Mouse (Mus musculus): ENCODE measurements around the gene Gm9833. TPM values are rescaled to one million over a fixed set of nuclear protein-coding genes. Genes with fewer than 3 reads are reported as not detected.

The Gm9833 gene
- polyA plus RNA-seq, 1 experiment from 2014 or later = 7.7 TPM

DNA sequence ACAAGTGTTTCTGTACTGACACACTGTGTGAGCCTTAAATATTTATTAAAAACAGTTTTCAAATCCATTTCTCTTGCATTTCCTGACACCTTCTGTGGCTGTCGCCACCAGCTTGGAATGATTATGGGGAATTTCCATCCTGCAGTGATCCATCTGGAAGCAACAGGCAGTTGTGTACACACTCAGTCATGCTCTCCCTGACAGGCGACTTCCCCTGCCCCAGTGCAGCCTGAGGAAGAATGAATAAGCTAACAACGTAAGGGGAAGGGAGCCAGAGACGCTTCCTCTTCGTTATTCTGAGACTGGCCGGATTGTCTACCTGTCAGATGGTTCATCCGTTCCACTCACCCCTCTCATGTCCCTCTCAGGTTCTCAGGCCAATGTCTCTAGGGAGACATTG lies 4.6 kb downstream of the Gm9833 start:
- Histone ChIP-seq H3K4me1 (no peaks in the 10 kb centered on the region), H3K27ac (no peak overlapping the region), H3K4me2 (no peak overlapping the region), H3K36me3 (ENCODE audit: poor library complexity, severe bottlenecking) (no peaks in the 10 kb centered on the region), H3K9me3 (replicated peaks) (no peaks in the 10 kb centered on the region), H3K27me3 (no peaks in the 10 kb centered on the region), H3K4me3 (no peak overlapping the region), H3K9ac (no peak overlapping the region)
- no peak; the same call in 1 of the 2 replicates for ATAC-seq
- 61% methylated on average over 7 of the region's 7 CpGs for WGBS

DNA sequence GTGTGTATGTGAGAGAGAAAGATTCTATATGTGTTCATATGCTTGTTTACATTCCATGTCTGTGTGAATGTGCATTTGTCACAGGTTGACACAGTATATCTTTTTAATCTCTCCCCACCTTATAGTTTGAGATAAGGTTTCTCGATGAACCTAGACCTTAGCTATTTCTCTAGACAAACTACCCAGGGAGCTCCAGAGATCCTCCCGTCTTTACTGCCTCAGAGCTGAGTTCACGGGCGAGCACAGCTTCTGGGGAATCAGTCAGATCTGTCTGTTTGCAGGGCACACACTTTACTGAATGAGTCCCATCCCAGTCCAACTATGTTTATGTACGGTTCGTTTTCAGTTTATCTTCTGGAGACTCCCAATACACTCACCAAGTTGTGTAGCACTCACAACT lies 5.0 kb downstream of the Gm9833 start:
- Histone ChIP-seq H3K9me3 (replicated peaks) (no peaks in the 10 kb centered on the region), H3K9ac (no peak overlapping the region), H3K4me2 (no peak overlapping the region), H3K27me3 (no peaks in the 10 kb centered on the region), H3K4me1 (no peaks in the 10 kb centered on the region), H3K36me3 (ENCODE audit: poor library complexity, severe bottlenecking) (no peaks in the 10 kb centered on the region), H3K4me3 (no peak overlapping the region), H3K27ac (no peak overlapping the region)
- 90% methylated on average over 6 of the region's 6 CpGs for WGBS
- ATAC-seq = no peak

DNA sequence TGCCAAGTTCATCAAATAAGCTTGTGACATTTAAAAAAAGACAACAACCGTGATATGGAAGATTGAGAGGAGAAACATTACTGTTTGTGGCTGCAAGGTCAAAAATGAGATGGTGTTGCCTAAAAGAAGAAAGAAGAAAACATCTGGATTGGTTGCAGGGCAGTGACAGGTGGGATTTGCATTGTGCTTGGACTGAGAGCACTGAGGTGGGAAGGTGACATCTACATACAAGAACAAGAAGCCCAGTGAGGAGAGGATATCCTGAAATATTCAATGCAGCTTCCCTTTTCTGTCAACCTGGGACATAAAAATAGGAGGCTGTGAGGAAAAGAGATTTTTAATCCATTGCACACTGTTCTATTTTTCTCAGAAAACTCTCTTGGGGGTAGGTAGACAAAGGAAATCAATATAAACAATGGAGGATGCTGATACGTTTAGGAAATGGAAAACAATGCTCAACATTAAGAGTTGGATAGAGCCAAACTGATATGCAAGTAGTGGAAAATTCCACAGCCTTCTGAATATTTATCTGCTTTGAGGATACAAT lies 7.2 kb downstream of the Gm9833 start:
- no peaks in the 10 kb centered on the region for H3K4me1 ChIP-seq
- ATAC-seq = no peak
- H3K4me3 ChIP-seq = no peak overlapping the region
- H3K9me3 ChIP-seq (replicated peaks) = no peaks in the 10 kb centered on the region
- 91% methylated on average over 2 of the region's 2 CpGs for WGBS
- no peak overlapping the region for H3K9ac ChIP-seq
- H3K4me2 ChIP-seq = no peak overlapping the region
- H3K36me3 ChIP-seq (ENCODE audit: poor library complexity, severe bottlenecking) = no peaks in the 10 kb centered on the region
- no peaks in the 10 kb centered on the region for H3K27me3 ChIP-seq
- H3K27ac ChIP-seq = no peak overlapping the region

DNA sequence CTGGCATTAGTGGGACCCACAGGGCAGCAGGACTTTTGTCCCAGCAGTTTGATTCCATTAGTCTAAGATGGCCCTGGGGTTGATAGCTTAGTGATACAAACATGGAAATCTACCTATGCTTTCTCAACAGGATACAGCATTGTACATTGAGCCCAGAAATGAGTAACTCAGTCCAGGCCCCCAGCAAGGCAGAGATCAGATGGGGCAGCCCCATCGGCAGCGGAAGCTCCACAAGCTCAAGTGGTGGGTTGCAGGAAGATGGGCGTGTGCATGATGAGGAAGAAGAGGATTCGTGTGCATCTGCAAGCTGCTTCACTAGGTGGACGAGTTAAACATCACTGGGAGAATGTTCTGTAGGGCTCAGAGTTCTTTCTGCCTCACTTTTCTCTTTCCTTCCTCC lies 11.8 kb downstream of the Gm9833 start:
- Histone ChIP-seq H3K9me3 (replicated peaks) (no peaks in the 10 kb centered on the region), H3K4me1 (no peaks in the 10 kb centered on the region), H3K36me3 (ENCODE audit: poor library complexity, severe bottlenecking) (no peaks in the 10 kb centered on the region), H3K4me3 (no peak overlapping the region), H3K9ac (no peak overlapping the region), H3K4me2 (no peak overlapping the region), H3K27me3 (no peaks in the 10 kb centered on the region), H3K27ac (no peak overlapping the region)
- no peak for ATAC-seq
- 91% methylated on average over 5 of the region's 5 CpGs for WGBS

- H3K27me3 ChIP-seq = no peaks in the 10 kb centered on the region
- no peaks in the 10 kb centered on the region for H3K36me3 ChIP-seq (ENCODE audit: poor library complexity, severe bottlenecking)
- H3K27ac ChIP-seq = no peak overlapping the region
- H3K9ac ChIP-seq = no peak overlapping the region
- H3K4me1 ChIP-seq = no peaks in the 10 kb centered on the region
- no peak overlapping the region for H3K4me3 ChIP-seq
- 84% methylated on average over 2 of the region's 2 CpGs for WGBS
- no peak overlapping the region for H3K4me2 ChIP-seq
- no peak for ATAC-seq
- H3K9me3 ChIP-seq (replicated peaks) = no peaks in the 10 kb centered on the region
Observed at GRCm38 (mm10) chr3:10111570-10111969, 23.7 kb downstream of the Gm9833 start.

DNA sequence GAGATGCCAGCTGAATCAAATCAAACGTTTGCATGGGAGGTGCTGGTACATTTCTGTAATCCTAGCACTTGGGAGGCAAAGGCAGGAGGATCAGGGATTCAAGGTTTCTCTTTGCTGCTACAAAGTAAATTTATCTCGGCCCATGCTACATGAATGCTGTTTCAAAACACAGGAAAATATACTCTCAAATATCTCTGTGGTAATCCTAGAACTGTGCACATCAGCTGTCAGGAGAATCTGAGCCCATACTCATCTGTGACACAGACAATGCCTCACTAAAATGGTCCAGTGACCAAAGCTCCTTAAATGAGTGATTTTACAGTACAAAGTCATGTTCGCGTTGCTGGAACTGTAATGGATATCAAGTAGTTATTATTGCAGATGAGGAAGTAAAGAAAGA lies 24.3 kb downstream of the Gm9833 start:
- Histone ChIP-seq H3K4me3 (no peak overlapping the region), H3K4me2 (no peak overlapping the region), H3K27ac (no peak overlapping the region), H3K9me3 (replicated peaks) (no peaks in the 10 kb centered on the region), H3K27me3 (no peaks in the 10 kb centered on the region), H3K36me3 (ENCODE audit: poor library complexity, severe bottlenecking) (no peaks in the 10 kb centered on the region), H3K4me1 (no peaks in the 10 kb centered on the region), H3K9ac (no peak overlapping the region)
- no peak for ATAC-seq
- WGBS = 82% methylated on average over 4 of the region's 4 CpGs

DNA sequence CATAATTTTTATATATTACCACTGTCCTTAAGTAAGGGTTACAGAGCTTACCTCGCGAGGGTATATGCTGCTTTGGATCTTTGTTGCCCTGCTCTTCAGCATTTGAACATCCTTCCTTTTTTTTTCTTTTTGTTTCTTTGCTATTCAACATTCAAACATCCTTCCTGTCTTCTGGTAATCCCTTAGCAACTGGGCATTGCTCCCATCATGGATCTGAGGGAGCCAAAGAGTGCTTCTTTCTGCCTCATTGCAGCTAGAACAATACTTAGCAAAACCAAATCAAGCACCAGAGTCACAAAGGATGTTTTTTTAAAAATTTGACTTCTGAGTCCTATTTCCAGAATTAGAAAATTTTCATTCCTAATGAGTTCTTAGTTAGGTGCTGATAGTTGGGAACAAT lies 24.8 kb downstream of the Gm9833 start:
- Histone ChIP-seq H3K4me1 (no peaks in the 10 kb centered on the region), H3K27ac (no peak overlapping the region), H3K4me3 (no peak overlapping the region), H3K9me3 (replicated peaks) (no peaks in the 10 kb centered on the region), H3K9ac (no peak overlapping the region), H3K36me3 (ENCODE audit: poor library complexity, severe bottlenecking) (no peaks in the 10 kb centered on the region), H3K4me2 (no peak overlapping the region), H3K27me3 (no peaks in the 10 kb centered on the region)
- no peak for ATAC-seq
- 84% methylated on average over 2 of the region's 2 CpGs for WGBS

- 96% methylated on average over 12 of the region's 12 CpGs for WGBS
- no peak for ATAC-seq
- no peaks in the 10 kb centered on the region for H3K36me3 ChIP-seq (ENCODE audit: poor library complexity, severe bottlenecking)
Observed at GRCm38 (mm10) chr3:10116531-10116930, 28.6 kb downstream of the Gm9833 start.

GRCm38 (mm10) chr3:10121232-10121631 lies 33.3 kb downstream of the Gm9833 start:
- H3K4me3 ChIP-seq = no peak overlapping the region
- H3K4me1 ChIP-seq = no peaks in the 10 kb centered on the region
- no peak overlapping the region for H3K27ac ChIP-seq
- 93% methylated on average over 9 of the region's 9 CpGs for WGBS
- H3K27me3 ChIP-seq = no peaks in the 10 kb centered on the region
- no peak overlapping the region for H3K9ac ChIP-seq
- no peak for ATAC-seq
- no peak overlapping the region for H3K4me2 ChIP-seq
- no peaks in the 10 kb centered on the region for H3K36me3 ChIP-seq (ENCODE audit: poor library complexity, severe bottlenecking)
- H3K9me3 ChIP-seq (replicated peaks) = no peaks in the 10 kb centered on the region

More at GRCm38 (mm10) chr3:10116531-10116930, 28.6 kb downstream of the Gm9833 start:
- H3K4me3 ChIP-seq = no peak overlapping the region
- no peak overlapping the region for H3K9ac ChIP-seq
- no peaks in the 10 kb centered on the region for H3K4me1 ChIP-seq
- no peak overlapping the region for H3K4me2 ChIP-seq
- H3K27ac ChIP-seq = no peak overlapping the region
- no peaks in the 10 kb centered on the region for H3K9me3 ChIP-seq (replicated peaks)
- H3K27me3 ChIP-seq = no peaks in the 10 kb centered on the region

GRCm38 (mm10) chr3:10121956-10122739 lies 34.2 kb downstream of the Gm9833 start:
- 74% methylated on average over 6 of the region's 6 CpGs for WGBS
- Histone ChIP-seq H3K27me3 (no peaks in the 10 kb centered on the region), H3K27ac (no peak overlapping the region), H3K36me3 (ENCODE audit: poor library complexity, severe bottlenecking) (no peaks in the 10 kb centered on the region), H3K9me3 (replicated peaks) (no peaks in the 10 kb centered on the region), H3K9ac (no peak overlapping the region), H3K4me2 (no peak overlapping the region), H3K4me1 (no peaks in the 10 kb centered on the region), H3K4me3 (no peak overlapping the region)
- ATAC-seq = no peak

GRCm38 (mm10) chr3:10123615-10124014 lies 35.7 kb downstream of the Gm9833 start:
- no peak overlapping the region for H3K4me2 ChIP-seq
- no peaks in the 10 kb centered on the region for H3K27me3 ChIP-seq
- no peak overlapping the region for H3K27ac ChIP-seq
- H3K9ac ChIP-seq = no peak overlapping the region
- H3K36me3 ChIP-seq (ENCODE audit: poor library complexity, severe bottlenecking) = no peaks in the 10 kb centered on the region
- no peak overlapping the region for H3K4me3 ChIP-seq
- H3K4me1 ChIP-seq = no peaks in the 10 kb centered on the region
- 77% methylated on average over 1 of the region's 1 CpGs for WGBS
- no peaks in the 10 kb centered on the region for H3K9me3 ChIP-seq (replicated peaks)
- ATAC-seq = no peak

DNA sequence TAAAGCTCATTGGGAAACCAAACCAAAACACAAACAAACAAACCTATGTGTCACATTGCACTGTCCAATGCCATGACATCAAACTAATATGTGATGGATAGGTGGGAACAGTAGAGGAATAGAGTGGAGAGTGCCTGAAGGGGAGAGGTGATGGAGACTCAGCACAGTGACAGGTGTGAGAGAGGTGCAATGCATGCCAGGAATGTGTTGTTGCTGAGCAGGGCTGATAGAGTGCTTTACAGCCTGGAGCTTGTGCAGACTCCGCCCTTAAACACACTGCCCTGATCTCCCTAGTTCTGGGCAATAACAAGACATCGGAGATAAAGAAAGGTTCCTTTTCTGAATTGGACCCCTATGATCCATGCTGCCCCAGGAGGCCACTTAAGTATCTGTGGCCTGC lies 36.2 kb downstream of the Gm9833 start:
- Histone ChIP-seq H3K4me2 (no peak overlapping the region), H3K4me1 (no peaks in the 10 kb centered on the region), H3K9ac (no peak overlapping the region), H3K4me3 (no peak overlapping the region), H3K27ac (no peak overlapping the region), H3K9me3 (replicated peaks) (no peaks in the 10 kb centered on the region), H3K27me3 (no peaks in the 10 kb centered on the region), H3K36me3 (ENCODE audit: poor library complexity, severe bottlenecking) (no peaks in the 10 kb centered on the region)
- WGBS = 100% methylated on average over 2 of the region's 2 CpGs
- no peak for ATAC-seq

DNA sequence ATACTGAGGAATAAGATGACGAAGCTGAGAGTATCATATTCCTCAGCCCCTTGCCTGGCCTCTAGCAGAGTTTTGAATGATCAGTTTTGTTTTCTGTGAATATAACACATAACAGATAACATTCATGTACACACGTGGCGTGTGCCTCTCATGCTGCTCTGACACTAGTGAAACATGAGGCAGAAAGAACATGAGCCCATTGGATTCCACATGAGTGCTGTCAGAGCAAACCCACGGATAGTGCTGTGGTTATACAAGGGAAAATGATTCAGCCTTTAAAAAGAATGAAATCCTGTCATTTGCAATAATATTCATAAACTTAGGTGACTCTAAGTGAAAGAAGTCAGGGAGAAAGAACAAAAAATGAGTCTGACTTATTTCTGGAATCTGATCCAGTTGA lies 37.4 kb downstream of the Gm9833 start:
- ATAC-seq = no peak
- H3K9ac ChIP-seq = no peak overlapping the region
- 92% methylated on average over 4 of the region's 4 CpGs for WGBS
- H3K36me3 ChIP-seq (ENCODE audit: poor library complexity, severe bottlenecking) = no peaks in the 10 kb centered on the region
- no peaks in the 10 kb centered on the region for H3K4me1 ChIP-seq
- H3K27ac ChIP-seq = no peak overlapping the region
- H3K27me3 ChIP-seq = no peaks in the 10 kb centered on the region
- H3K4me3 ChIP-seq = no peak overlapping the region
- no peak overlapping the region for H3K4me2 ChIP-seq
- H3K9me3 ChIP-seq (replicated peaks) = no peaks in the 10 kb centered on the region
